Mouse (Mus musculus) heart, adult 2 months (tissue): Measurements from ENCODE around the gene Gm49325.

Experiments
- CTCF ChIP-seq: fragments of 200-600 bp; IDR thresholded peaks from 2 replicates; pipeline ENCODE4 v1.8.1; 2022; ENCODE audit warnings: antibody characterized with exemption, mild to moderate bottlenecking, moderate library complexity
- EP300 ChIP-seq: fragments of 200-500 bp; IDR thresholded peaks from 2 replicates; pipeline ENCODE4 v1.6.1; 2011; ENCODE audit warnings: low read depth, low read length, control low read depth; ENCODE audit not compliant: insufficient read depth
- POLR2A ChIP-seq: fragments of 200-500 bp; IDR thresholded peaks from 2 replicates; pipeline ENCODE4 v1.6.1; 2011; ENCODE audit warnings: mild to moderate bottlenecking, low read depth, low read length, control low read depth; ENCODE audit not compliant: insufficient read depth

DNA sequence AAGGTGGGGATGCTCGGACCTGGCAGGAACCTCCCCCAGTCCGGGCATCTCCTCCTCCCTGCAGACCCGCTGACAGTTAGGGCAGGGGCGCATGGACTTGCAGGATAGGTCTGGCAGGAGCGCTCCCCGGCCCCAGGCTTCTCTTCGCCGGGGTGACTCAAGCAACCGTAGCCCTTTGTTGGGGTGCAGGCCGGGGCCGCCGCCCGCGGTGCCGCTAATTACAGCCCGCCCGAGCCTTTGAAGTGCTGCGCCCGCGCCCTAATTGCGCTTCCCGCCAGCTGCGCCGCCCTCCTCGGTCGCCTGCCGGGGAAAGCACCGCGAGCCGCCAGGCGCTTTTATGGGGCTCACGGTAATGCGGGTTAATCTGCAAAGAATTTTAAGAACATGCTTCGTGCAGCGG is 71.6 kb downstream of the Gm49325 start:
- TF ChIP-seq POLR2A (no peak), CTCF (no peak), EP300 (no peak)
